Mouse (Mus musculus) urinary bladder, postnatal 4 days (tissue): ENCODE data around the gene Kcnk12.

ENCODE experiments used
- DNase-seq, 2 experiments: peaks; one replicate each; pipeline ENCODE4 v3.0.0; 2021 to 2022; ENCODE audit warnings: low spot score in 2 of 2

The Kcnk12 gene

GRCm38 (mm10) chr17:87698996-87699765 lies 98.6 kb downstream of the Kcnk12 start:
- no peak for DNase-seq

- DNase-seq = no peak
Observed at GRCm38 (mm10) chr17:87696814-87697213, 101.0 kb downstream of the Kcnk12 start.

- DNase-seq = no peak
Observed at GRCm38 (mm10) chr17:87695874-87696465, 101.8 kb downstream of the Kcnk12 start.
